Mouse (Mus musculus) MEL (cell line): Measurements from ENCODE around the gene Slc9a3r1.

Source experiments
- CTCF ChIP-seq, 3 experiments: IDR thresholded peaks in 2 of 3; conservative IDR thresholded peaks in 1 of 3; 2 replicates each; pipeline ENCODE4 v1.5.1; 2011 to 2012; ENCODE audit warnings: low read length in 3 of 3, low read depth in 2 of 3, mild to moderate bottlenecking in 2 of 3, improper control_type of control experiment in 1 of 3, inconsistent platforms in 1 of 3, mixed read lengths in 1 of 3, moderate library complexity in 1 of 3; ENCODE audit not compliant: control insufficient read depth in 1 of 3, insufficient read depth in 1 of 3, poor library complexity in 1 of 3, severe bottlenecking in 1 of 3
- EP300 ChIP-seq, 2 experiments: IDR thresholded peaks; 2 replicates each; pipeline ENCODE4 v1.6.1; 2011; ENCODE audit warnings: improper control_type of control experiment in 2 of 2, low read length in 2 of 2, low read depth in 1 of 2, mild to moderate bottlenecking in 1 of 2
- ETS1 ChIP-seq: IDR thresholded peaks from 2 replicates; pipeline ENCODE4 v1.6.1; 2012; ENCODE audit warnings: low read depth, mild to moderate bottlenecking, inconsistent platforms, low read length, improper control_type of control experiment, moderate library complexity
- GABPA ChIP-seq: IDR thresholded peaks from 2 replicates; pipeline ENCODE4 v1.6.1; 2012; ENCODE audit warnings: low read depth, mild to moderate bottlenecking, inconsistent platforms, low read length, improper control_type of control experiment, moderate library complexity
- MAX ChIP-seq: IDR thresholded peaks from 2 replicates; pipeline ENCODE4 v1.6.1; 2011; ENCODE audit warnings: low read length, improper control_type of control experiment
- POLR2A ChIP-seq, 2 experiments: IDR thresholded peaks; 2 replicates each; pipeline ENCODE4 v1.6.1; 2011 to 2012; ENCODE audit warnings: low read length in 2 of 2, mild to moderate bottlenecking in 2 of 2, control low read depth in 1 of 2, improper control_type of control experiment in 1 of 2, low read depth in 1 of 2, moderate library complexity in 1 of 2; ENCODE audit not compliant: control insufficient read depth in 1 of 2, insufficient read depth in 1 of 2, poor library complexity in 1 of 2
- POLR2AphosphoS2 ChIP-seq: IDR thresholded peaks from 2 replicates; pipeline ENCODE4 v1.6.1; 2011; ENCODE audit warnings: low read length, improper control_type of control experiment
- TAL1 ChIP-seq: IDR thresholded peaks from 2 replicates; pipeline ENCODE4 v1.6.1; 2012; ENCODE audit warnings: mild to moderate bottlenecking, inconsistent platforms, low read length, moderate library complexity, mixed read lengths
- TBP ChIP-seq: IDR thresholded peaks from 2 replicates; pipeline ENCODE4 v1.8.0; 2011; ENCODE audit warnings: low read depth, low read length, improper control_type of control experiment
- UBTF ChIP-seq: IDR thresholded peaks from 2 replicates; pipeline ENCODE4 v1.6.1; 2012; ENCODE audit warnings: low read depth, mild to moderate bottlenecking, inconsistent platforms, low read length, improper control_type of control experiment, moderate library complexity, borderline replicate concordance; ENCODE audit not compliant: insufficient read depth
- USF1 ChIP-seq: IDR thresholded peaks from 2 replicates; pipeline ENCODE4 v1.6.1; 2014; ENCODE audit warnings: low read depth, mild to moderate bottlenecking, inconsistent platforms, low read length, improper control_type of control experiment, moderate library complexity

DNA sequence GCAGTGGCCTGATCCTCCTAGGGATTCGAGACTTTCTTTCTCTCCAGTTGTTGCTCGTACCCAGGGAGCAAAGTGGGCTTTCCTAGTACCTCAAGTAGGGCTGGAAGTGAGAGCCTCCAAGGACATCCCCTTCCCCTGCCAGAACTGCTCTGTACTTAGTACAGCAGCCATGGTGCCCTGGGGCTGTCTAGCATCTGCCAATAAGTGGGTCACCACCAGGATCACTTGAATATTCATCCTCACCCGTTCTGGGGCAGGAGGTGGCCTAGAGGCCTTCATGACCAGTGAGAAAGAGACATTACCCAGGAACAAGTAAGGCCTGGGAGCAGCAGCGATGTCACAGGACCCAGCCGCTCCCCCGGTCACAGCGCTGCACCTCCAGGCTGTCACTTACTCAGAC is 46.8 kb downstream of the Slc9a3r1 start:
- no peak for TF ChIP-seq POLR2A (IDR thresholded peaks at IDR 0.05; ENCODE audit: control insufficient read depth in 1 of 2, insufficient read depth in 1 of 2, low read depth in 1 of 2, low read length in 2 of 2, poor library complexity in 1 of 2)
- no peak for TF ChIP-seq USF1
- TF ChIP-seq MAX = no peak
- no peak for TF ChIP-seq GABPA
- no peak for TF ChIP-seq TBP
- TF ChIP-seq ETS1 = no peak
- TF ChIP-seq CTCF (IDR thresholded peaks at IDR 0.05 in 2 of 3, conservative IDR thresholded peaks at IDR 0.05 in 1 of 3; ENCODE audit: control insufficient read depth in 1 of 3, insufficient read depth in 1 of 3, low read depth in 2 of 3, low read length in 3 of 3, poor library complexity in 1 of 3, severe bottlenecking in 1 of 3) = no peak
- no peak for TF ChIP-seq EP300 (IDR thresholded peaks at IDR 0.05; ENCODE audit: low read depth in 1 of 2, low read length in 2 of 2)
- no peak for TF ChIP-seq POLR2AphosphoS2
- no peak for TF ChIP-seq UBTF
- no peak for TF ChIP-seq TAL1
